Mouse (Mus musculus) monocyte, adult 5-6 weeks (primary cell): Measurements from ENCODE around the gene Tspan32. TPM values are rescaled to one million over a fixed set of nuclear protein-coding genes. Genes with fewer than 3 reads are reported as not detected.

Experiments
- ATAC-seq: fragments of 153-309, 156-312 bp; replicated peaks from 2 replicates; pipeline ENCODE4 v1.8.0; 2017; ENCODE audit warnings: mild to moderate bottlenecking; ENCODE audit not compliant: low TSS enrichment, insufficient number of reproducible peaks, severe bottlenecking, poor library complexity, low FRiP score
- total RNA-seq: library from RNA; stranded (forward); fragments of 200-1000, 200-491, 200-594 nt; gene quantifications from 3 replicates; pipeline ENCODE4 v1.2.3, GENCODE M21; 2017

The Tspan32 gene
- total RNA-seq, 1 experiment from 2014 or later: 75.2 TPM

DNA sequence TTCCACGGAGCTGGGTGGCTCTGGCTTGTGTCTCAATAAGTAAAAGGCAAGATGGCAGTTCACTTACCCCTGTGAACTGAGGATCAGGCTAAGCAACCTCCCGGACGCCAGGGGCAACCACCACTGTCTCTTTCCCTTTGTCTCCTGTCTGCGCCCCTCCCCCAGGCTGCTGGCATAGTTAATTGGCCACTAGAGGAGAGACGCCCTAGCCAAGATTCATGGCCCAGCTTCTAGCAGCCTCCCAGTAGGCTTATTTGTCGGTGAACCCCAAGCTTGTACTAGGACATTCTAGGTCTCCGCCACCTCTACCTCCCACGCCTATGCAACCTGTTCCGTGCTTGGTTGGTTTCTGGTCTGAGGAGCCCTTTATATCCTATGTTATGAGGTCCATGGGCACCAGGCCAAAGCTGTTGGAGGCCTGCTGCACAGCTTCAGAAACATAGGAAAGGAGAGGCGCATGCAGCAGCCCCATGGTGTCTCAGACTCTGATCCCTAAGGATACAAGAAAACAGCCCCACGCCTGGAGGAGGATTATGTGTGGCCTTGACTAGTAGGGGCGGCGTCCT lies 63.6 kb downstream of the Tspan32 start:
- no peak for ATAC-seq

DNA sequence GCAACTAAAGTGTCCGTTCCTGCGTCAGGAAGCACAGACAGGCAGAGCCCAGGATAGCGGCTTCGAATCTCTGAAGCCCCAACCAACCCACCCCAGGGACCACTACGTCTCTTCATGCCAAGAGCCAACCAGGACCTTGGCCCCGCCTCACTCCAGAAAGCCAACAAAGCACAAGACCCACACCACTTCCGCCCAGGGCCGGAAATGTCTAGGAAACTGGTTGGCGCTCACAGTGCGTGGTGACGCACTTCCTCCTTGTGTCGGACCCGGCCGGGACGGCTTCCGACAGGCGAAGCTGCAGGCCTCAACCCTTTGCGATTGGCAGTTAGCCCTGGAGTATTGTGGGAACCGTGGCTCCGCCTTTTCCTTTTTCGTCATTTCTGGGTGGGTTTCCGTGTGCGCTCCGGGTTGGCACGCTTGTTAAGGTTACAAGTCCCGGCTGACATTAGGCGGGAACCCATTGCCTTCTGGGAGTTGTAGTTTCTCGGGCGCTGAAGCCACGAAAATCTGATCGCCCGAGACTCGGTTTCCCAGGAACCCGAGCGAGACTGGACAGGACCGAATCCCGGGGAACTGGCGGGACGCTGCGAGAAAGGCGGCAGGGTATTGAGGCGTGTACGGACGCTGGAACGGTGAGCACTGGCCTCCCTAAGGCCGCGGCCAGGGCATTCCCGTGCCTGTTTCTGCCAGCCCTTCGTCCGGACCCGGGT lies 64.2 kb downstream of the Tspan32 start, which contains the start of gene Tssc4:
TSS of gene Tssc4 (plus strand) at position 368 of the 710 bp plus-strand sequence.
- ATAC-seq: peak; percentile 87

Other genes starting within 250 kb of the Tspan32 start
- gene Th, start 73.9 kb upstream of the Tspan32 start, total RNA-seq: not detected in 3 replicates
- gene Ascl2, start 35.8 kb upstream of the Tspan32 start, total RNA-seq: 1.6 TPM in 1 of 3 replicates, not detected in the others
- 75.1 to 86.6 TPM (median 75.4 TPM) in 3 replicates for gene Cd81, start 47.7 kb downstream of the Tspan32 start, total RNA-seq
- gene Tssc4, start 64.2 kb downstream of the Tspan32 start, total RNA-seq: 5.2 to 10.4 TPM (median 8.2 TPM) in 3 replicates
- 0.11 TPM in 1 of 3 replicates, not detected in the others for gene Trpm5, start 89.6 kb downstream of the Tspan32 start, total RNA-seq
- not detected in 3 replicates for gene Kcnq1, start 101.3 kb downstream of the Tspan32 start, total RNA-seq